Mouse (Mus musculus) spleen, postnatal 14 days (tissue): ENCODE results near the gene Csrp3.

Experiments used
- DNase-seq, 2 experiments: peaks; one replicate each; pipeline ENCODE4 v3.0.0; 2021 to 2022; ENCODE audit warnings: low spot score in 2 of 2

Csrp3 gene

DNA sequence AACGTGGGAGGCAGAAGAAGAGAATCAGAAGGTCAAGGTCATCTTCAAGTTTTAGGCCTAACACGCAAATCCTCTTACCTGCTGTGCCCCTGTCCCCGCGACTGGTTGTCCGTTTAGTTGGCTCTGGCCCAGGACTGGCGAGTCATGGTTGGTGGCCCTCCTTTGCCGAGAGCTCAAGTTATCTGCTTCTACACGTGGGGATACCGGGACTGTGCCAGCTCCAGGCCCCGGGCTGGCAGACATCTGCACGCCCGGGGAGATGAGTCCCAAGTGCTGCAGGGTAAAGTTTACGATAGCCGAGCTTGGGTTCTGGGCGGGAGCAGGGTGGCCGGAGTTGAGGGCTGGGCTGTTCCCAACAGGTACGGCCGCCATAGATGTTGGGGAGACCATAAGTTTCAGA is 19.7 kb upstream of the Csrp3 start:
- DNase-seq = no peak

GRCm38 (mm10) chr7:48864671-48865458 is 17.0 kb upstream of the Csrp3 start:
- DNase-seq = no peak

- no peak for DNase-seq
These were observed 16.4 kb upstream of the Csrp3 start for GRCm38 (mm10) chr7:48864199-48864598.

- no peak for DNase-seq
These were observed 14.0 kb upstream of the Csrp3 start for GRCm38 (mm10) chr7:48861796-48862195.

DNA sequence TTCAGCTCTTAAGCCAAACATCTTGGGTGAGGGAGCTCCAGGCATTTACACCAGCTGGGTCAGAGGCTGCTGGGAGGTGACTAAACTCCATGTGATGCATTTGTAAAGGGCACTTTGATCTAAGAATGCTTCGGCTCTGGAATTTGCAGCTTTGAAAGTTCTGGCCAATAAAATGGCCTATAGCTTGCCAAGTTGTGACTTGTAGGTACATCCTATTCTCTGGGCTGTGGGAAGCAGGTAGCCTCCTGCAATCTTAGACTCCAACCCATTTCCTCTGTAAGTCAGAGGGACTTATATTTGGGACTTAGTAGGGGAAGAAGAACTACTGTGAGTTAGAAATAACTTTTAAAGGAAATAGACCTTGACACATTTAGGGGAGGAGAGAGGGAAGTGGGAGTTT is 13.1 kb upstream of the Csrp3 start:
- DNase-seq = no peak

DNA sequence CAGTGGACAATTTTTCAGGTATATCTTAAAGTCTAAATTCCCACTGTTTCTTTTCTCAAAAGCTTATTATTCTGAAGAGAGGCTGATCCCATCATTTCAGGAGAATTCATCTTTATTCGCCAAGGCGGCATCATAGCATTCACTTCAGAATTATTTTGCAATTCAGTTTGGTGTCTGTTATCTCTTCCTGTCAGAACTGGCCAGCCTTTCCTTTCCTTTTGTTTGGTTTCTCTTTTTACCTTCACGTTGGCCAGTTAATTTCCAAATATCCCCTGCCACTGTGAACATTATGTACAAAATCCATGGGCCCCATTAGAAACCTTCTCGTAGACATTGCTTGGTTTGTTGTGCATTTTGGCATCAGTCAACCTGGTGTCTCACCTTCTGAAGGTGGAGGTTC is 11.5 kb upstream of the Csrp3 start:
- no peak for DNase-seq

DNA sequence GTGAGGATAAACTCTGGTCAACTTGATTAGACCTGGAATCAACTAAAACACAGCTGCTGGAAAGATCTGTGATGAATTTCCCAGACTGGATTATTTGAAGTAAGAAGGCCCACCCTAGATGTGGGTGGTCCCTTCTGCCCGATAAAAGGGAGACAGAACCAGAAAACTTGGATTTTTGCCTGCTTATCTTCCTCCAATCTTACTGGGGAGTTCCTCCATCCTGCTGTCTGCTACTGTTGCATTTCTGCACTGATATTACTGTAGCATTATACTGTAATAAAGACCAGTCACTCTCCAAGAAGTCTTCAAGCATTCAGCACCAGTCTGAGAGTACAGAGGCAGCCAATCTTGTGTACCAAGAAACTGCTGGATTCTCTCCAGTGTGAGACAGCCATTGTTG is 10.4 kb upstream of the Csrp3 start:
- no peak for DNase-seq

- DNase-seq = no peak
These were observed 7.6 kb upstream of the Csrp3 start for GRCm38 (mm10) chr7:48855461-48855860.

GRCm38 (mm10) chr7:48853496-48853895 is 5.7 kb upstream of the Csrp3 start:
- DNase-seq = no peak

GRCm38 (mm10) chr7:48851529-48852104 is 3.8 kb upstream of the Csrp3 start:
- no peak for DNase-seq

- DNase-seq = no peak
These were observed 1.1 kb downstream of the Csrp3 start for GRCm38 (mm10) chr7:48846755-48847154.

GRCm38 (mm10) chr7:48845213-48845973 is 2.4 kb downstream of the Csrp3 start:
- DNase-seq = no peak

DNA sequence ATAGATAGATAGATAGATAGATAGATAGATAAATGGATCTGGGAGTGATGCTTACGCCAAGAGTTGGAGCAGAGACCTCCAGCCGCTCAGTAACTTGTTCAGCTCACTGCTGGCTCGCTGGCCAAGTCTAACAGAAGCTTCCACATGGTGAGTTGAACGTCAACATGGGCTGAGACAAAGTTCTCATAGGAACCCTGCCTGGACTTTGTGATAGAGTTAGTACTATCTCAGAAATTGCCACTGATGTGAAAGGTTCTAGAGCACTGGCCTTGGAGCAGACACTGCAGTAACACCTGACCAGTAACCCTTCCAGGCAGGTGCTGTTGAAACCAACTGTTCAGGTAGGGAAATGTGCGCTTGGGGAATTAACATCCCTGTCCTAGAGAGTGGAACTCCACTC is 4.3 kb downstream of the Csrp3 start:
- no peak for DNase-seq

- DNase-seq = no peak
These were observed 5.5 kb downstream of the Csrp3 start for GRCm38 (mm10) chr7:48842353-48842752.

DNA sequence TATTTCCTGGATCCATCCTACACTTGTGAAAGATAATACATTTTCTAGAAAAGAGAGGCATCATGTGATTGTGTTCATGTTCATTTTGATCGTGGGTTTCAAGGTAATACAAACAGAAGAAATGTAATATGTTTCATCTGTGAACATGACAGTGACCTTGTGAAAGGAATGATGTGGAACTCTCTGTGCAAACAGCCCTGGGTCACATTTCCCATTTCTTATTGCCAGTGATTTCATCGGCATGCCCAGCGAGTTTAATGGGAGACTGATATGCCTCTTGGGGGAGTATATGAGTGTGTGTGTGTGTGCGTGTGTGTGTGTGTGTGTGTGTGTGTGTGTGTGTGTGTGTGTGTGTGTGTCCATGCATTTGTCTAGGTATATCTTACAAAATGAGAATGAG is 6.3 kb downstream of the Csrp3 start:
- DNase-seq = no peak

- no peak for DNase-seq
These were observed 7.3 kb downstream of the Csrp3 start for GRCm38 (mm10) chr7:48840545-48840944.

DNA sequence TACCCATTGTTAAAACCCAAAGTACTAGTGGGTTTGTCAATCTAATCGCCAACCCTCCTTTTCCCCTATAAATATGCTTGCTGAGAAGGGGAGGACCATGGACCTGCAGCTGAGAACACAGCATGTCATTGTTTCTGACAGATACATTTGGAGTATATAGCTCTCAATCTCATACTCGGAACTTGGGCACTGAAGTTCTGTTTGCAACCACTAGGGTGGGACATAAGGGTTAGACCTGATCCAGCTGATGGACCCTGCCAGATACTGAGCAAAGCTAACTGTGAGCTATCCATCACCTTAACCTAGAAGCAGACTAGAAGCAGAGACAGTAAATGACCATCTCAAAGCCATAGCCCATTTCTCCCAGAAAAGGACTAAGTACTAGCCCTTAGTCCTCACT is 9.4 kb downstream of the Csrp3 start:
- no peak for DNase-seq

DNA sequence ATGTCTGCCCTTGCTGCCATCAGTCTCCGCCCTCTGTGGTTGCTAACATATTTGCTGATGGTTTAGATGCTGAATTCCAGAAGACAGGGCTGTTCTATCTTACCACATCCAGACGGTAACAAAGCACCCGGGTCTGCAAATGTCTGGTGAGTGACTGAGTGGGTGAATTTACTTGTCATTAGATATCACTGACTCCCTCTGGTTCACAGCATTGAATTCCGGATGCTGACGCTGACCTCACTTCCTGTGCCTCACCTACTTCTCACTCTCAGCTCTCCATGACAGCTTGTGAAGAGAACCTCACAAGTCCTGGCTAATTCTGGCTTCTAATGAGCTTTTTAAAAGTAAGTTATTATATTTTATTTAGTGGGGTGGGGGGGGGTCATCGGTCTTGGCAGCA is 10.9 kb downstream of the Csrp3 start:
- DNase-seq = no peak

- no peak for DNase-seq
These were observed 12.7 kb downstream of the Csrp3 start for GRCm38 (mm10) chr7:48834989-48835626.

DNA sequence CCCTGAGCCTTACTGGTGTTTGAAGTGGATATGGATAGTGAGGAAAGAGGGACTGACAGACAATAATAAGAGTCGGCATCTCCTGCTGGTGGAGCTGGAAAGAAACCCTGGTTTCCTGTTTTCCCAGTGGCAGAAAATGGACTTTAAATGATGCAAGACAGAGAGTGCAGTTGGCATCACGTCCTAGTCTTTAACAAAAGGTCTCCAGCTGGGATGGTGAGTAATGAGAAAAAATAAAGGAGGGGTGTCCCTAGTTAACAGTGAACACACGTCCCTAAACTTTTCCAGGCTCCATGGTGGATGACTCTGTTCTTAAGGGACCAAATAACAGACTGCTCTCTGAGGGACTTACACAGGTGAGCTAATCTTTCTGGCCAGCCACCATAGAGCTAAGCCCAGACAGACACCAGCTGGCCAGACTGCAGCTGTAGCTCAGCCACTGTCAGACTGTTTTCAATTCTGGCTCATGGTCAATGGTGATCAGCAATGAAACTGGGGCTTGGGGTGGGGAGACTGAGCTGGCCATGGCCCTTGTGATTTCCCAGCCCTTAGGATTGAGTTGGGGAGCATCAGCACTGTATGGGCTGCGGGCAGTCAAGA is 13.4 kb downstream of the Csrp3 start:
- no peak for DNase-seq

GRCm38 (mm10) chr7:48832735-48833134 is 15.1 kb downstream of the Csrp3 start:
- DNase-seq = no peak

DNA sequence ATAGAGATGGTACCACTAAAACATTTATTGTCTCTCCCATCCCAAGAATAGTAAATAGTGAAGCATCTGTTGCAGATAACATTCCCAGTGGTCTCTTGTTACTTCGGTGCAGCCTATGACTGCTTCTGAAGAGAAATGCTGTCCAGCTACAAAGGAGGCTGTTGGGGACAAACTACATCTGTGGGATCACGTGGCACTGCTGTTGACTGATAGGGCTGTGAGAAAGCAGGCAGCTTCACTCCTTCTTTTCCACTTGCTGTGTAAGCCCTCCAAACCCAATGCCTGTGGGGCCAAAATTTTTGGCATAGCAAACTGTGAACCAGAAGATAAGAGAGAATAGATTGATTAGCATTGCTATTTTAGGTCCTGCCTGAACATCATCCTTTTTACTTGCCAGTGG is 17.4 kb downstream of the Csrp3 start:
- no peak for DNase-seq
